Mouse (Mus musculus) T-cell, adult 2 months (primary cell): ENCODE measurements around the gene Sema4a.
A peak's percentile ranks its signal among the peaks of the same experiment; 100 is the strongest.

Source experiments
- DNase-seq: peaks from one replicate; pipeline ENCODE4 v3.0.0; 2022; ENCODE audit warnings: low spot score

Gene Sema4a

DNA sequence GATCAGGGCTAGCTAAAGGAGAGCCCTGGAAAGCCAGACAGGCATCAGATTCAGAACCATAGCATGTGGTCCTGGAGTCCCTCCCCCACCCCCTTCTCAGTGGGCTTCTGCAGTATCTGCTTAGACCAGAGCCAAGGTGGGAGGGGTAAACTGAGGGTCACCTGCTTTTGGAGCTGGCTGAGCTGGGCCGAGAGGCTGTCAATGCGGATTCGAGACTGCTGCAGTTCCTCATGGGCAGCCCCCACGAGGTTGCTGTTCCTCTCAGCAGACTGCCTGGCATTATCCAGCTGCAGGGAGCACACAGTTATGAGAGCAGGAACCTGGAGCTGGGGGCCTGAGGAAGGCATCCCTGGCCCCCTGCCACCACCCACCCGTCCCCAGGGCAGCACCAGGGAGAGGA, 25.1 kb upstream of the Sema4a start:
- no peak for DNase-seq

GRCm38 (mm10) chr3:88484597-88485316, 23.8 kb upstream of the Sema4a start:
- DNase-seq: peak; percentile 59

DNA sequence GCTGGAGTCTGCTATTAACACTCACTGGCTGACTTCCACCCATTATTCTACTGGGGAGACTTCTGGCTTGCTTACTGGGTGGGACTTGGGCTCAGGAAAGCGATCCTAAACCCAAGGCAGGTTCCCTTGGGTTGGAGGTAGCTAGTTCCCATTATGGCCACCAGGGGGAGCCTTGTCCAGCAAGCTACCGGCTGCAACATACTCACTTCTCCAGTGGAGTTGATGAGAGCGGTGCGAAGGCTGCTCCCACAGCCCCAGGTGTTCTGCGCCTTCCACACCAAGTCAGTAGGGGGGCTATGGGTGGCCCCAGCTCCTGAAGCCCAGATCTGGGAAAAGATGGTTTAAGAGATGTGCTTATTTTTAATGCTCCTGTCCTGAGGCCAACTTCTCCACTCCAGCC, 22.6 kb upstream of the Sema4a start:
- DNase-seq: peak; percentile 78

- no peak for DNase-seq
Observed at GRCm38 (mm10) chr3:88483141-88483540, 22.2 kb upstream of the Sema4a start.

DNA sequence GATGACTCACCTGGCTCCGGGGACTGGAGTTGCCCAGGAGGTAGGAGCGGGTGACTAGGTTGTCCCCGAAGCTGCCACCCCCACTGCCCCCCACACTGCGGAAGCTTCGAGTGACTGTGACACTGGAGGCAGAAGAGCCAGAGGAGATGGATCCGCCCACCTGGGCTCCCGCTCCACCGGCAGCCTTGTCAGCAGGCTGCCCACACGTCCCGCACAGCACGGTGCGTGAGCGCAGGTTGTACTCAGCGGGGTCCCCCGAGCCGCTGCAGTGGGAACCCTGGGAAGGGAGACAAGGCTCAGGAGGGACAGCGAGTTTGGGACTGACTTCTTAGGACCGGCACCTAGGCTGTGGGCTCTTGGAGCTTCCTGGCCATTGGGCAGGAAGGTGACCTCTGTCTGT, 21.4 kb upstream of the Sema4a start:
- DNase-seq: no peak

GRCm38 (mm10) chr3:88481372-88482040, 20.5 kb upstream of the Sema4a start:
- DNase-seq: no peak

DNA sequence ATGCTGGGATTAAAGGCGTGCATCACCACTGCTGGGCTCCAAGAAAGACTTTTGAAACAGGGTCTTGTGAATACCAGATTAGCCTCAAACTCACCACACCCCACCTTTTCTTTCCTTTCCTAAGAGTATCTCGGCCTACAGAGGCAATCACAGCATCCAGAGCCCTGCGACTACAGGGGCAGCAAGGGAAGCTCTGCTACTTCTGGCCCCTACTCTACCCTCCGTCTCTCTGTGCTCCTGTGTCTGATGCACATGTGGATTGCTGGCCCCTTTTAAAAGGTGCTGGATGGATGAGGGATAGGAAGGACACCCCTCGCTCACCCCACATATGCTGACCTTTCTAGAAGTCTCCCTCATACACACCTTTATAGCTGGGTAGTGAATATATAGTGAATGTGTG, 19.7 kb upstream of the Sema4a start:
- no peak for DNase-seq

DNA sequence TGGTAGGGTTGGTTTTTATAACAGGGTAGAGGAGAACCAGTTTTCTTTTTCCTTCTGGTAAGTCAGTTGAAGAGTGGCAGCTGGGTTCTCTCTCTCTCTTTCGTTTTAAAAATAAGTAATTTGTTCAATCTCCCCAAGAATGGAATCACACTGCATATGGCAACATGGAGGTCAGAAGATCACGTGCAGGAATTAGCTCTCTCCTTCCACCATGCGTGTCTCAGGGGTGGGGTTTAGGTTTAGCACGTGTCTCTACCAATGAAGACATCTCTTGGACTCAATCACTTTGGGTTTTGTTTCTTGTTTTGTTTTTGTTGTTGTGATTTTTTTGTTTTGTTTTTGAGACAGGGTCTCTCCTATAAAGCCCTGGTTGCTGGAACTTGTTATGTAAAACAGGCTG, 18.8 kb upstream of the Sema4a start:
- DNase-seq: no peak

DNA sequence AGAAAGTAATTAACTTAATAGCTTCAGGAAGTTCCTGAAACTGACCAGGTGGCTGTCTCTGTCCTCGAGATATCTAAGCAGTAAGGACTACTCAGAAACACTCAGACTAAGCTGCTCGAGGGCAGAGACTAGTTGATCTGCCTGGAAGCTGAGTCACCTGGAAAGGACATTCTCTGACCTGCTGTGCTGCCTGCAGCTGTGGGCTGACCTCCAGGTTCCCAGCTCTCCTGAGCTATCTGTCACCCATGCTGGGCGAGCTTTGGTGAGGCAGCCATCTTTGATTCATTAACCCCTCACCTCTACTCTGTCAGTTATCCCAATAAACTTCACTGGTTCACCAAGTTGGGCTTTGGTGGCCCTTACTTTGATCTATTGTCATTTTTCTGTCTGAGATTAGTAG, 18.2 kb upstream of the Sema4a start:
- DNase-seq: no peak

- DNase-seq: peak; percentile 74
Observed at GRCm38 (mm10) chr3:88477735-88478134, 16.8 kb upstream of the Sema4a start.

- no peak for DNase-seq
Observed at GRCm38 (mm10) chr3:88476403-88476802, 15.4 kb upstream of the Sema4a start.

DNA sequence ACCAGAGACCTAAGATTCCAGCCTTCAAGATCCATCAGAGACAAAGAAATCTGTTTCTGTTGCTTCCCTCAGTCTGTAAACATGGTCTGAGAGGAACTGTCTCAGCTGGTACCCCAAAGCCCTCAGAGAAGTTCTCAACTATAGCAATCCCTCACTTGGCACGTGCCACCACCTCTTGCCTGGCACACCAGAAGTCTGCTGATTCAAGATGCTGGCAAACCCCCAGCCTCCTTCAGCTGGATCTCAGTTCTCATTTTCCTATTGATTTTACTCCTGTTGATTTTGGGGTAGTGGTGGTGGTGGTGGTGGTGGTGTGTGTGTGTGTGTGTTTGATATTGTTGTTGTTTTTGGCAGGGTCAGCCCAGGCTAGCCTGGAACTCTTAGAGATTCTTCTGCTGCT, 12.6 kb upstream of the Sema4a start:
- DNase-seq: no peak

DNA sequence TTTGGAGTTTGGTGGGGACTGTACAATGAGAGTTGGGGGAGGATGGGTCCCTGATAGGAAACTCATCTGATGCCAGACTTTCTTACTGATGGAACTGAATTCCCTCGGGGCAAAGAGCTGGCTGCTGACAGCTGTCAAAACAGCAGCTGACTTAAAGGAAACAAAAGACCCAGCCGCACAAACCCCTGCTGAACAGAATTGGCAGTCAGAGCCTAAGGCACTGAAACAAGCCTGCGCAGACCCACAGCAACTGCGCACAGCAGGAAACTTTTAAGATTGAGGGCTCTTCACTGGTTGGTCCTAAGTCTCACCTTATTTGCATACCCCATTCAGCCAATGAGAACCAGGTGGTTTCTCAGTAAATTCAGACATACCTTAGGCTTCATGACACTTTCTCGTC, 12.0 kb upstream of the Sema4a start:
- no peak for DNase-seq

DNA sequence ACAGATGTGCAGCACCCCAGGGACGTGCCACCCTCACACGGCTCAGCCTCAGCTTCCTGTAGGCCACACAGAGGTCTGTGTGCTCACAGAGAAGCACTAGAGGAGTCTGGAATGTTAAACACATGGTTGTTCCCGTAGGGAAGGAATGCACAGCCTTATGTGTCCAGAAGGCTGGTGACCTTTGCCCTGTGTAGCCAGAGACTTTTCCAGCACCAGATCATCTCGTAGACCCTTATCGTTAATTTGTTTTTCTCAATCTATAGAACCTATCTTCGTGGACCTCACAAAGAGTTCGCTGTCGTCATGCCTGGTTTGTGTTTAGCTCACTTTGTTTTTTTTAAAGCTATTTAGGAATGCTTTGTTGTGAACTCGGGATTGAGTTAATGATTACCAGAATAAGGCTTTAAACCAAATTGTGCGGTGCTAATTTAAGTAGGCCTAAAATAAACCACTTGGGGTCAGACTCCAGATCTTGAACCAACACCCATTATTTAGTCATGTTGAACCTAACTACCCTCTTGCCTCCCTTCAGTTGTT, 10.0 kb upstream of the Sema4a start:
- DNase-seq: no peak

DNA sequence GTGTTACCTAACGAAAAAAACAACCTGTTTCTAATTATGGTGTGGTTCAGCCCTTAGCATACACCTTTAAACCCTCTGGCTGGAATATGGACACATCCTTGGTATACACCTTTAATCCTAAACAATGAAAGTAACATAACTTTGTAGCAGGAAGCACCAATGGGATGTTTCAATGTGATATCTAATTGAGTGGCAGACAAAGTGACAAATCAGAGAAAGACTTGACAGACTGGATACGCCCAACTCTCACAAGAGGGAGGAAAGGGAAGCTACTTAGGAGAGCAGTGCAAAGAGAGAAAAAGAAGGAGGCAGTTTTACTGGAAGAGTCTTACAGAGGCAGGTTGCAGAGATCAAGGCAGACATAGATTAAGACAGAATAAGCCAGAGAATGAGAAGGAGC, 8.5 kb upstream of the Sema4a start:
- DNase-seq: no peak

DNA sequence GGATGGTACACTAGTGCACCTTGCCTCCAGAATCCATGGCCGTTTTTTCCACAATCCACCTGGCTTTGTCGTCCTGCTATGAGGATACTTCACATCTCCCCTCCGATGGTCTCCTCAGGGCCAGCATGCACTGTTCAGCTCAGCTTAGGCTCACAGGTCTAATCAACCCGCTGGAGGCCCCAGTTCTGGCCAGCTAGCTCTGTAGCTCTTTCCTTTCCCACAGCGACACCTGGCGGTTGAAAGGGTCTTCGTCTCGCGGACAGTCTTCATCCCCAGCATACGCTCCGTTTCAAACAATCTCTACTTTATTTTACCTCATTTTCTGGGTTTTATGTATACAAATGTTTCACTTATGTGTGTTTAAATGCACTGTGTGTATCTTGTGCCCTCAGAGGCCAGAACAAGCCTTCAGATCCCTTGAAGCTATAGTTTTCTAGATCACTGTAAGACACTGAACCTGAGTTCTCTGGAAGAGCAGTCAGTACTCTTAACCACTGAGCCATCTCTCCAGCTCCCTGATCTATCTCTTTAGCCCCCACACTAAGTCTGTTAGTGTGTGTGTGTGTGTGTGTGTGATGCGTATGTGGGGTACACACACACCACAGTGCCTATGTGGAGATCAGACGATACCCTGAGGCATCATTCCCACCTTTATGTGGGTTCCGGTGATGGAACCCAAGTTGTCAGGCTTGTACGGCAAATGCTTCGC, 6.3 kb upstream of the Sema4a start:
- peak; percentile 80 for DNase-seq

DNA sequence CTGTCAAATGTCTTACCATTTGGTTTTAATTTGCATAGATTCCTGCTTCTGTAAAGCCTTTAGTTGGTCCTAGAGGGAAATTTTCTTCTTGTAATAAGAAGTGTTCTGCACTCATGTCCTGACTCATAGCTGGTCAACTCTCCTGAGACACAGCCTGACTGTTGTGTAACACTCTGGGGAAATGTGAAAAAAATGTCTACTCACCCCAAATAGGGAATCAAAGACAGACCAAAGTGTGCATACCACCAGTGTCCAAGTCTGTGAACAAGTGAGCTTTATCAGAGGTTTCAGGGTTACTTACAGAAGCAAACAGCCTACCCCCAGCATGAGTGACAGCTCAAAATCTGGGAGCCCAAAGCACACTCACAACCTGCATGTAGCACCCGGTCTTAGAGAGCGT, 4.1 kb upstream of the Sema4a start:
- DNase-seq: no peak

GRCm38 (mm10) chr3:88464425-88464824, 3.4 kb upstream of the Sema4a start:
- DNase-seq: no peak

- no peak for DNase-seq
Observed at GRCm38 (mm10) chr3:88460029-88460428, 953 bp downstream of the Sema4a start.

DNA sequence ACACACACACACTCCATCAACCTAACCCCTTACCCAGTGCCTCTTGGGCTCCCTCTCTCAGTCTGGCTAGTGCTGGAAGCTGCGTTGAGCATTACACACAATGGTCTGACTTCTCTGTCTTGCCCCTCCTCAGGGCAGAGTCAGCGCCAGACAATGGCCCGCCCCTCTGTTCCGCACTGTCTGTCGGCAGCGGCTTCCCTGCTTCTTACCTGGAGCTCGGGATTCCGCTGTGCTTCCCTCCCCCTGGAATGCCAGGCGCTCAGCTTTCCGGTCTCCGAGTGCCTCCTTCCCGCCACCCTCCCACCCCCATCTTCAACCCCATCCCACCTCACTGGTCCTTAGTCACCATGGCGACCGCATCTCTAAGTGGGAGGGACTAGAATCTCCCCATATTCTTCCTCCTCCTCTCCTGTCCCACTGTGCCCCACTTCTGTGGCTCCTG, 2.2 kb downstream of the Sema4a start:
- DNase-seq: no peak

DNA sequence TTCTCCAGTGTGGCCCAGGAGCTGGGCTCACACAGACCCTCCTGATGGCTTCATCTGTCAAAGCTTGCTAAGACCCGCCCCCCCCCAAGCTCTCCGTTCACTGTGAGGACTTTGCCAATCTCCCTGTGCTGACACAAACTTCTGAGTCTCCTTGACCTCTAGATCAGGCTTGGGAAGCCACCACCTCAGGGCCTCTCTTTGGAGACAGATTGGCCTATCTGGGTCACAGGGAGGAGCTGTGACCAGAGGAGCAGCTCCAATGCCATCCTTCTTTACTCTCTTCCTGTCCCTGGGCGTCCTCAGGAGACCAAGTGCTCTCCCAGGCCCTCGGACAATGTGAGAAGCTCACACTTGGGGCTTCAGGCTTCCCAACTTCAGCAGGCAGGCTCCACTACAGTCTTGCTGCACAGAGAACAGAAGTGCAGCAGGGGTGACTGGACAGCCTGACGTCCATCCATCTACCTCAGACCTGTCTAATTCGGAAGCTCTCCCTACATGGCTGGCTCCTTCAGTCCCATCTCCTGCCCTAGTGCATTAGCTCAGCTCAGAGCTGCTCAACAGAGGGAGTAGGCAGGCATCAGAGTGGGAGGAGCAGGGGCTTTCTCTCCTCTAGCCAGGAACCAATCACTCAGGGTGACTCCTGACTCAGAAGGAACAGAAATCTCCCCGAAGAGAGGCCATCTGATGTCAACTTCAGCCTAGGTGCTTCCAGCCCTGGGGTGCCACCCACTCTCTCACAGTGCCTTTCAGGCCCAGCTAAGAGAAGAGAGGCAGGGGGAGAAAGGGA, 4.0 kb downstream of the Sema4a start:
- no peak for DNase-seq

DNA sequence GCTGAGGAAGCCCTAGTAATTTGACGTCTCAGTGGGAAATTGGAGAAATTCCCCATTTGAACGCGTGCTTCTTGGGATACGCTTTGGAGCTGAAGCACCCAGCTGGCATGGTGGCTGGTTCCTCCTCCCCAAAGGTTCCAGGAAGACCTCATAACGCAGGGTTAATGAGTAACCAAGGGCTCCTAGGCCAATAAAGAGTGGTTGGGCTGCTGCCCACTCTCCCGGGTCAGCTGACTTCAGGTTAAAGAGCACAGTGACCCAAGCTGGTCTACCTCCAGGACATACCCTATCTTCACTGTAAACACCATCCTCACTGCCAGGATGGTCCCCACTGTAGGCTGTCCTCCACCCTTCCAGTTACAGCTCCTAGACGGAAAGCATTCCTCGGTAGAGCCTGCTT, 4.7 kb downstream of the Sema4a start:
- no peak for DNase-seq
